Mouse (Mus musculus) kidney, postnatal 0 days (tissue): ENCODE data around the gene Mapkbp1. TPM values are rescaled to one million over a fixed set of nuclear protein-coding genes. Genes with fewer than 3 reads are reported as not detected.

Experiments used
- ATAC-seq: fragments of 200-750 bp; cut with Nextera tagmentation; replicated peaks from 2 replicates; pipeline ENCODE4 v1.8.0; 2017; ENCODE audit warnings: low read depth, moderate number of reproducible peaks, moderate TSS enrichment, moderate library complexity; ENCODE audit not compliant: low FRiP score
- DNase-seq: peaks from one replicate; pipeline ENCODE4 v3.0.0-alpha.2; 2016; ENCODE audit warnings: low spot score
- H3K27ac ChIP-seq: fragments of 300-500 bp; sonication (generic); 2 replicates; pipeline ENCODE4 v1.5.1; 2014; ENCODE audit warnings: mild to moderate bottlenecking
- H3K27me3 ChIP-seq: fragments of 300-500 bp; sonication (generic); 2 replicates; pipeline ENCODE4 v1.6.1; 2014; ENCODE audit warnings: low read length, mixed read lengths; ENCODE audit not compliant: insufficient read depth
- H3K36me3 ChIP-seq: fragments of 300-500 bp; sonication (generic); 2 replicates; pipeline ENCODE4 v1.6.1; 2014; ENCODE audit warnings: low read length, mixed read lengths; ENCODE audit not compliant: insufficient read depth
- H3K4me1 ChIP-seq: fragments of 300-500 bp; sonication (generic); replicated peaks from 2 replicates; pipeline ENCODE4 v1.6.1; 2014; ENCODE audit warnings: antibody characterized with exemption, low read length, mixed read lengths; ENCODE audit not compliant: insufficient read depth
- H3K4me2 ChIP-seq: fragments of 300-500 bp; sonication (generic); 2 replicates; pipeline ENCODE4 v1.6.1; 2014; ENCODE audit warnings: mild to moderate bottlenecking, low read length, moderate library complexity, mixed read lengths
- H3K4me3 ChIP-seq: fragments of 300-500 bp; sonication (generic); replicated peaks from 2 replicates; pipeline ENCODE4 v1.5.1; 2014; ENCODE audit warnings: low read depth, low read length
- H3K9ac ChIP-seq: fragments of 300-500 bp; sonication (generic); 2 replicates; pipeline ENCODE4 v1.6.1; 2014; ENCODE audit warnings: low read depth, low read length
- H3K9me3 ChIP-seq: fragments of 300-500 bp; sonication (generic); replicated peaks from 2 replicates; pipeline ENCODE4 v1.6.1; 2016; ENCODE audit warnings: low read length, inconsistent platforms, mixed read lengths
- CTCF ChIP-seq: IDR thresholded peaks from 2 replicates; pipeline ENCODE4 v1.5.1; 2016; ENCODE audit warnings: antibody characterized with exemption, low read depth, mild to moderate bottlenecking, moderate library complexity
- WGBS: fragments of 180-500 bp; shearing (Covaris S2); extraction: QIAGEN DNeasy Blood & Tissue Kit; methylation state at CpG from one replicate; pipeline ENCODE4 v1.1.7; 2014; 5-methylcytosine and 5-hydroxymethylcytosine counted together
- polyA plus RNA-seq: library from polyadenylated mRNA; unstranded; fragments of >200 nt; fragmentation: Nextera tagmentation; extraction: Ambion mirVana; gene quantifications from 2 replicates; pipeline ENCODE4 v1.2.1, GENCODE M21; 2015

Mapkbp1 gene
- polyA plus RNA-seq, 1 experiment from 2014 or later = 1.9 TPM

DNA sequence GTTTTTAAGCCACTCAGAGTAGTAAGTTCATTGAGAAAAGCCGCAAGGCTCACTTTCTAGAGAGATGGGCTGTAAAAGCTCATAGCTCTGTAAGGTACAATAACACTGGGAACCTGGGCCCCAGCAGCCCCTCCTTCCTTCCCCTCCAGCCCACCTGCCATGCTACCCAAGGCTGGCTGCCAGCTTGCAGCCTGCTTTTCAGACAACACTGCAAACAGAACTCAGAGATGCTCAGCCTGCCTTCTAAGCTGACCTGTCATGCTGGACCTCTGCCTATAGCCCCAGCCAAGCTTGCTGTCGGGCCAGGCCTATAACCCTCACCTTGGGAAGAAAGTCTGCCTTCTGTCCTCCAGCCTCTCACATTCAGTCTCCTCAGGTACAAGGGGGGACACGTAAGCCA, 72.2 kb downstream of the Mapkbp1 start:
- DNase-seq = no peak
- Histone ChIP-seq H3K9ac (no peak overlapping the region), H3K4me1 (no peaks in the 10 kb centered on the region; the same call in none of the 2 replicates), H3K4me3 (no peak overlapping the region), H3K27ac (no peak overlapping the region), H3K4me2 (no peak overlapping the region), H3K27me3 (no peaks in the 10 kb centered on the region), H3K36me3 (peaks cover 22% of the 10 kb centered on the region), H3K9me3 (no peaks in the 10 kb centered on the region)
- ATAC-seq = no peak
- 67% methylated on average over 3 of the region's 3 CpGs for WGBS
- TF ChIP-seq CTCF = no peak

DNA sequence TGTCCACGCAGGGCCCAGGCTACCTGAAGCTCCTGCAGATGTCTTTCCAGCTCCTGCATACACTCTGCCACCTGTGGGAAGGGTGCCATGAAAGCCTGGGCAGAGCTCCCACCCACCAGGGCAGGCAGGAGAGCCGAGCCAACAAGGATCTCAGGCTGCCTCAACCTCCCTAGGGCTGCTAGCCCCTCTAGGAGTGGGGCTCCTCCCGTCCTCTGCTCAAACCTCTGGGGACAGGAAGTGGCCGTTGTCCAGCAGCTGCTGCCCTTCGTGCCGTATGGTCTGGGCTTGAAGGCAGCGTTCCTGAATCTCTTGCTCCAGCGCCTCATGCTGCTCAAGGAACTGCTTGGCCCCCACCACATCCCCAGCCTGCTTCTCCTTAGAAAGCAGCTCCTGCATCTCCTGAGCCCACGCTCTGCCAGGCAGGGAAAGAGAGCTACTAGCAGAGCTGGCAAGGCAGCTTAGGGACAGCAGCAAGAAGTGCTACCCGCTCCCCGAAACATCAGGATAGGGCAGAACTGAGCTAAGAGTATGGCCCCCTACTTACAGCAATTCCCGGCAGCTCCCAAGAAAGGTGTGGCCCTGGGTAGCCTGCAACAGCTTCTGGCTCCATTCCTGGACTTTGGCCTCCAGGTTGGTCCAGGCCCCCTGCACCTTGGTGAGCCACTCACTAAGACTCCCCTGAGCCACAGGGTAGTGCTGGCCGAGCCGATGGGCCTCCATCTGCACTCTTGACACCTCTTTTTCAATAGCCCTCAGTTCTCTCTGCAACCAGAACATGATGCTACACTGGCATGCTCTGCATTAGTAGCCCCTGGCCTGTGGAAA, 74.2 kb downstream of the Mapkbp1 start:
- Histone ChIP-seq H3K27me3 (no peaks in the 10 kb centered on the region), H3K9me3 (no peaks in the 10 kb centered on the region), H3K4me2 (no peak overlapping the region), H3K4me3 (no peak overlapping the region), H3K27ac (no peak overlapping the region), H3K4me1 (no peaks in the 10 kb centered on the region; the same call in none of the 2 replicates), H3K36me3 (peaks cover 7% of the 10 kb centered on the region), H3K9ac (no peak overlapping the region)
- ATAC-seq = no peak
- TF ChIP-seq CTCF = no peak
- whole genome bisulfite sequencing = 48% methylated on average over 14 of the region's 14 CpGs
- DNase-seq = peak; percentile 29

DNA sequence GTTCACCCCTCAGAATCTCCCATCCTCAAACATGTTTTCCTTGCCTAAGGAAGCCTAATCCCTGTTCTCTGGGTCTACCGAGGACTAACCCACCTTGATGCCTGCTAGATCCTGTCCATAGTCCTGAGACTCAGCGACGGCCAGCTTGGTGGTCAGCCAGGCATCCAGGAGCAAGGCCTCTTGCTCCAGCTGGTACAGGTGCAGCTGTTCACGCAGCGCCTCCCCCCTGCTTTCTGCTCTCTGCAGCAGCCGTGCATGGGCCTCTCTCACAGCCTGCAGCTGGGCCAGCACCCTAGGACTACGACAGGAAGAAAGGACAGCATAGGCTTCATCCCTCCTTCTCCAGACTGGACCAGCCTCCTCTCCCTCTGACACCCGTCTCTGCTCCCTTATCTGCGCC, 75.7 kb downstream of the Mapkbp1 start:
- H3K4me1 ChIP-seq = no peaks in the 10 kb centered on the region; the same call in none of the 2 replicates
- H3K9me3 ChIP-seq = no peaks in the 10 kb centered on the region
- H3K27me3 ChIP-seq = no peaks in the 10 kb centered on the region
- H3K36me3 ChIP-seq = no peaks in the 10 kb centered on the region
- no peak overlapping the region for H3K4me3 ChIP-seq
- no peak for DNase-seq
- no peak overlapping the region for H3K4me2 ChIP-seq
- ATAC-seq = no peak
- H3K9ac ChIP-seq = no peak overlapping the region
- no peak for TF ChIP-seq CTCF
- no peak overlapping the region for H3K27ac ChIP-seq
- 72% methylated on average over 9 of the region's 9 CpGs for WGBS

- H3K36me3 ChIP-seq = no peaks in the 10 kb centered on the region
- 59% methylated on average over 10 of the region's 10 CpGs for WGBS
Measured at GRCm38 (mm10) chr2:120049632-120050274, 77.3 kb downstream of the Mapkbp1 start.

DNA sequence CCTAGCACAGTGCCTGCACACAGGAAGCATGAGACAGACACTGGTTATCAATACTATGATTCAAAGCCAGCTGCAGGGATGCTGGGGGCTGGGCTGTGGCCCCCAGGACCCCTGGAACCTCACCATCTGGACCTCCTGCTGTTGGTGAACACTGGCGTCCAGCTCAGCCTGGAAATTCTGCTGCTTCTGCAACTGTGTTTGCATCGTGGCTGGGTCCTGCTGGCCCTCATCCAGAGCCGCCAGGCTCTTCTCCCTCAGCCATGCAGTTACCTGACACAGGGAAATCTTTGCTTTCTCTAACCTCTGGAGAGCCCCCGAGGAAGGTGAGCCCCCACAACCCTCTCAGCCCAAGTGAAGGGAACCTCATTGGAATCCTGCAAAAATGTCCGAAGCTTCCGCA, 78.9 kb downstream of the Mapkbp1 start:
- Histone ChIP-seq H3K4me1 (no peaks in the 10 kb centered on the region; the same call in 1 of the 2 replicates), H3K27me3 (no peaks in the 10 kb centered on the region), H3K36me3 (no peaks in the 10 kb centered on the region), H3K4me3 (no peak overlapping the region), H3K4me2 (no peak overlapping the region), H3K9ac (no peak overlapping the region), H3K9me3 (no peaks in the 10 kb centered on the region), H3K27ac (no peak overlapping the region)
- WGBS = 65% methylated on average over 6 of the region's 6 CpGs
- no peak for ATAC-seq
- no peak for DNase-seq
- no peak for TF ChIP-seq CTCF

More at GRCm38 (mm10) chr2:120049632-120050274, 77.3 kb downstream of the Mapkbp1 start:
- H3K9ac ChIP-seq = no peak overlapping the region
- peak; percentile 78 for TF ChIP-seq CTCF
- H3K9me3 ChIP-seq = no peaks in the 10 kb centered on the region
- no peak overlapping the region for H3K4me2 ChIP-seq
- H3K27ac ChIP-seq = no peak overlapping the region
- no peak overlapping the region for H3K4me3 ChIP-seq
- H3K27me3 ChIP-seq = no peaks in the 10 kb centered on the region
- DNase-seq (peak; percentile 67), ATAC-seq (0 out of 2 replicates have a peak, but pooled peaks have one; percentile 67)
- H3K4me1 ChIP-seq = no peaks in the 10 kb centered on the region; the same call in 1 of the 2 replicates

- no peaks in the 10 kb centered on the region for H3K36me3 ChIP-seq
- no peak overlapping the region for H3K9ac ChIP-seq
- no peaks in the 10 kb centered on the region for H3K9me3 ChIP-seq
- no peak overlapping the region for H3K27ac ChIP-seq
- H3K27me3 ChIP-seq = no peaks in the 10 kb centered on the region
- no peak for DNase-seq
- no peak for TF ChIP-seq CTCF
- H3K4me3 ChIP-seq = no peak overlapping the region
- no peaks in the 10 kb centered on the region for H3K4me1 ChIP-seq
- ATAC-seq = no peak
- WGBS = 89% methylated on average over 12 of the region's 12 CpGs
- H3K4me2 ChIP-seq = no peak overlapping the region
Measured at GRCm38 (mm10) chr2:120054771-120055552, 82.5 kb downstream of the Mapkbp1 start.
